Mouse (Mus musculus) testis, postnatal 14 days (tissue): ENCODE data around the gene Sds.

Experiments
- DNase-seq: peaks from one replicate; pipeline ENCODE4 v3.0.0; 2021; ENCODE audit warnings: low spot score

Gene Sds

DNA sequence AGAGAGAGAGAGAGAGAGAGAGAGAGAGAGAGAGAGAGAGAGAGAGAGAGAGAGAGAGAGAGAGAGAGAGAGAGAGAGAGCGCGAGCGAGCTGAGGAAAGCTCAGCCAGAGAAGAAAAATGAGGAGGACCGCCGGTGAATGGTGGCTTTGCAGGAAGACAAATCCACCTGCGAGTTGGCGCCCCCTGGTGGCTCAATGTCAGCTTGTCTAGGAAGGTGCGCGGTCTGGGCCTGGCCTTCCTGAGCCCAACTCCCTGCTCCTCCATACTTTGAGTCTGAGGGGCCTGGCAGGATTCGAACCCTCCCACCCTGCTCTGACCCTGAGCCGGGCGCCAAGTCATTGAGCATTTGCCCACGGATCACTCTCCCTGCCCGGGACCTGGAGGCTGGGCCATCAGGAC lies 35.6 kb upstream of the Sds start:
- peak; percentile 87 for DNase-seq

GRCm38 (mm10) chr5:120447305-120447704 lies 29.0 kb upstream of the Sds start:
- DNase-seq, result no peak

DNA sequence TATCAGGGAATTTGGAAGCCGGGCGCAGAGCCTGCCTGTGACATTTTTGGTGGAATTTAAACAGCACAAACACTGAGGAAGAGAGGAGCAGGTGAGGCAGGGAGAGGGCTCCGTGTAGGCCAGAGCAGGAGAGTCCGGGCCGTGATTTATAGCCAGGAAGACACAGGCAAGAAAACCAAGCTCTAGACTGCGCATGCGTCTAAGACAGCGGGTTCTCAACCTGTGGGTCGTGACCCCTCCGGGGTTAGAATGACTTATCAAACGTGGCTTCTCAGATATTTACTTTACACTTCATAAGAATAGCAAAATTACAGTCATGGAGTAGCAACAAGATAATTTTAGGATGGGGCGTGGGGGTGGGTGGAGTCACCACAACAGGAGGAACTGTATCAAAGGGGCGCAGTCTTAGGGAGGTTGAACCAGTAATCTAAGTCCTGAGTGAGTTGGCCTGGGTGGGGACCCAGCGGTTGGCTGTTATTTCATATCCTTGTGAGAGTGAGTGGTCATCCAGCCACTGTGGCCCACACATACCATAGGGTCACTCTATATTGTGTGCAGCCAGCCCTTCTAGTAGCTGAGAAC lies 21.5 kb upstream of the Sds start:
- DNase-seq, result no peak

GRCm38 (mm10) chr5:120456253-120456652 lies 20.1 kb upstream of the Sds start:
- DNase-seq, result no peak

DNA sequence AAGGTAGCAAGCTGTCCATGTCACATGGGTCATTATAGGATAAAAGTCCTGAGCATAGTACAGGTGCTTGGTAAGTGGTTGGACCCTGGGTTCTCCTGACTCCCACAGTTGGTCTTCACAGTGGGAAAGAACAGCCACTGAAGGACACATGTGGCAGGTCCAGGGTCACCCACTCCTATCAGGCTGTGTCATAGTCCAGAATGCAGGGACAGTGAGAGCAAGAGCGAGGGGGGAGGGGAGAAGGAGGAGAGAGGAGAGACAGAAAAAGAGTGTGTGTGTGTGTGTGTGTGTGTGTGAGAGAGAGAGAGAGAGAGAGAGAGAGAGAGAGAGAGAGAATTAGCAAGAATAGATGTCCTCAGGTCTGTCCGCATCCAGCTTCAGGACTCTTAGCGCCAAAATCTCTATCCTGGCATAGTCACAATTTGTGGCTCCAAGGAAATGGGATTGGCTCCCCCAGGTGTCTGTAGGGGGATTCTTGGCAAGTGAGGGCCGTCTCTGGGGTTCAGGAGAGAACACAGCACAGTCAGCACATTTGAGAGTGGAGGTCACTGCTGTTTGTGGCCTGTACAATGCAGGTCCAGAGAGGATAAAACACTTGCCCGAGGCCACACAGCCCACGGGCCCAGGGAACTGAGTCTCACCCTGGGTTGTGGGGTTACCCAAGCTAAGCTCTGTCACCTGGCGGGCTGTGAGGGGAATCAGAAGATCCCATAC lies 19.3 kb upstream of the Sds start:
- DNase-seq, result no peak

DNA sequence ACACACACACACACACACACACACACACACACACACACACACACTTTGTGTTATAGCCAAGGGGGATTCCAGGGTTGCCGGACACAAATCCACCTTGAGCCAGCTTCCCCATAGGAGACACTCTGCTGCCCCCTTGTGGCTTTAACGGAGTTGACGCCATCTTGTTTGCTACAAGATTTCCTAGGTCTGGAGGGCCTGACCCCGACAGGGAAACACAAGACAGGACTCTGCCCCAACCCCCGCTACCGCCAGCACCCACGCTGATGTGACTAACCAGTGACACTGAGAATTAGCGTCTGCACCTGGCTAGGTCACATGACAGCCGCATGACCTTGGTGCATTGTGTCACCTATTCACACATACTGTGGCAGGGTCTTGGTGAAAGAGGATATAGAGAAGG lies 18.7 kb upstream of the Sds start:
- DNase-seq, result peak; percentile 68

DNA sequence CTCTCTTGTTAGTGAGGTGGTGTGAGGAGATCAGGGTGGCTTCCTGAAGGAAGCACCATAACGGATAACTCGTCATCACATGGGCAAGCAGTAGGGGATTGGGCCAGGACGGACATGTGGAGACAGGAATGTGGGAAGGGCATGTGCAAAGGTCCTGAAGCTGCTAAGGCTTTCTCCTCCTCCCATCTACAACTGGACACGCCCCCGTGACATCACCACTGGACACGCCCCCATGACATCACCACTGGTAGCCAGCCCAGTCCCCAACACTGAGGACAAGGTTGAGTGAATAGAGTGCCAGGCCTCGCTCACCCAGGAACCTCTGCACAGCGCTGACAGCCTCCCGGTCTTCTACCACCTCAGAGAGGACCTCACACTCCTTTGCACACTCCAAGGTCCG lies 17.2 kb upstream of the Sds start:
- no peak for DNase-seq

- DNase-seq, result no peak
Measured at GRCm38 (mm10) chr5:120461902-120462301, 14.4 kb upstream of the Sds start.

DNA sequence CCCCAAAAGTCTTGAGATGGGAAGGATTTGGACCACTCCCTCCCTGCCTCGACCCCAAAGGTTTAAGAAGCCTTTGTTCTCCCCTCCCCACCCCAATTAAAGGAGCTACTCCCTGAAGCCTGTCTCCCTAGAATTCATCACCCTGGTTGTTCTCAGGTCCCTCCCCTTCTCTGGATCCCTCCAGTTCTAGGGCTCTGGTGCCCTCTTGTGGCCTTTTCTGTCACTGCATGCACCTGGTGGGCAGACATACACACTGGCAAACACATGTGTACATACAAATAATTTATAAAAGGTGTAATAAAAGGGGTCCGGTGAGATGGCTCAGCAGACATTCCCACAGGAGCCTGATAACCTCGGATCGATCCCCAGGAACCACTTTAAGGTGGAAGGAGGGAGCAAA lies 12.0 kb upstream of the Sds start:
- peak; percentile 31 for DNase-seq

GRCm38 (mm10) chr5:120465062-120465461 lies 11.3 kb upstream of the Sds start:
- peak; percentile 60 for DNase-seq

DNA sequence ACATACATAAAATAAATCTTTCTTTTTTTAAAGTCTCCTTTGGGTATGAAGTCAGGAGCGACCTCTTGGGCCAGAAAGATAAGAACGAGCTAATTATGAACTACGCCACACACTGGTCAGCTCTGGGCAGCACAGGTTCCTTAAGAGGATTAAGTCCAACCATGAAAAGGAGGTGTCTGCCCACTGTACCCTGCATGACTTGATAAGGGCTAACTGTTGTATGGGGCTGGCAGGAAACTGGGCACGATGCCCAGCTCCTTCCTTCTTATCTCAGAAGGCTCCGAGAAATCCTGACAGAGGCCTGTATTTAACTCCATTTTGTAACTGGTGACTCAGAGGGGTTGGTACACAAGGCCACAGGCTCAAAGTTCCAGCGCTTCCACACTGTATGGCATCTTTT lies 10.5 kb upstream of the Sds start:
- peak; percentile 82 for DNase-seq

DNA sequence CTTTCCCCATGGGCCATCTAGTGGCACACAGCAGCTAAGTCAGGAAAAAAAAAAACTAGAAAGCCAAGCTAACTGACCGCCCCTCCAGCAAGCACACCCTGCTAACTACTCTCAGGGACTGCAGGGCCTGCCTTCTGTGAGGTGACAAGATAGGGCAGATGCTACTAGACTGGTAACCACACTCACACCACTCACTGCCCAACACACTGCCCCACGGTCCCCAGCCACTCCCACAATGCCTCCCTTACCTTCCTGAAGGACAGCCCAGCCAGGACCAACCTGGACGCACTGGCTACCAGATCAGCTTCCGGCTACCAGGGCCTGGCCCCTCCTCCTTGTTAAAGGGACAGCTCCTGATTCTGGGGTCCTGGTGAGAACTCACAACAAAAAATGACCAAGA lies 9.3 kb upstream of the Sds start:
- DNase-seq, result peak; percentile 58

- DNase-seq, result no peak
Measured at GRCm38 (mm10) chr5:120468336-120468735, 8.0 kb upstream of the Sds start.

- no peak for DNase-seq
Measured at GRCm38 (mm10) chr5:120468830-120469229, 7.5 kb upstream of the Sds start.

DNA sequence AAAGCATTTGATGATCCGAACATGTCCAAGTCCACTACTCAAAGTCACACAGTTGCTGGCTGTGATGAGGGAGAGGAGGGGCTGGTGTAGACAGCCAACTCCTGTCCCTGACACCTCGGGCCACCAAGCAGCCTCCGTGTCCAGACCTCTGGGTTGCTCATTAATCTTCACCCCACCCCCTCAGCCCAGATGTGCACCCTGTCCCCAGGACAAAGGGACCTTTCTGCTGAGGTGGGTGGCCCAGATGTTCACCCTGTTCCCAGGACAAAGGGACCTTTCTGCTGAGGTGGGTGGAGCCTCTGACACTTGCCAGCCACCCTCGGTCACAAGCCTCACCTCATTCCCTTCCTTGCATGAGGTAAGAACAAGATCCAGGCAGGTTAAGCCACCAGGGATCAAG lies 4.8 kb upstream of the Sds start:
- DNase-seq, result peak; percentile 4

DNA sequence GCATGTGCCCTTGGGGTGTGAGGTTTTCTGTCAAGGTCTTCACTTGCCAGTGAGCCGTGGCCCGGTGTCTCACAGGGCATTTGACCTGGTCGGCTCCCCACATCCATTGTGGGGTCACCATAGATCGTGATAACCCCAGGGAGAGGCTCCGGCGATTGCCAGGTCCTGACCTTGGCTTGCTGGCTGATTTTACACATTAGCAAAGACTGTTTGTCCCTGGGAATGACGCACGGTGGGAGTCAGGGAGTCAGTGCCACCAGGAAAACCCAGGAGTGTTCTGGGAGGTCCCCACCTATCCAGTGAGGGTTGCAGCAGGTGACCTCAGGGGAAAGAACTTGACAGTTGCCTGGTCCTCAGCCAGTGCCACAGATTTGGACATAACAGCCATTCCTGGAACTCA lies 3.6 kb upstream of the Sds start, which contains the start of gene Sdsl:
Gene Sdsl (minus strand): TSS at position 41 of the 400 bp plus-strand sequence.
- peak; percentile 4 for DNase-seq

- no peak for DNase-seq
Measured at GRCm38 (mm10) chr5:120473361-120473760, 3.0 kb upstream of the Sds start.

GRCm38 (mm10) chr5:120475861-120476260 lies 465 bp upstream of the Sds start:
- DNase-seq, result no peak

DNA sequence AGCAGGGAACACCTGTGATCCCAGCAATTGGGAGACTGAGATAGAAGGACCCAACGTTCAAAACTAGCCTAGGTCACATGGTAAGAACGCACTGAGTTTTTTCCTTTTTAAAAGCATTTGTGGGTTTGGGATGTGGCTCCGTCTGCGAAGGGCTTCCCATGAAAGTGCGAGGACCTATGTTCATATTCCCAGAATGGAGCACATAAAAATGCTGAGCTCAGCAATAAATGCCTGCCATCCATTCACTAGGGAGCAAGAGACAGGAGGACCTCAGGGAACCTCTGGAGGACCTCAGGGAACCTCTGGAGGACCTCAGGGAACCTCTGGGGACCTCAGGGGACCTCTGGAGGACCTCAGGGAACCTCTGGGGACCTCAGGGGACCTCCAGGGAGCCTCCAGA lies 1.7 kb downstream of the Sds start:
- DNase-seq, result no peak

GRCm38 (mm10) chr5:120479538-120479937 lies 3.2 kb downstream of the Sds start:
- no peak for DNase-seq

- DNase-seq, result no peak
Measured at GRCm38 (mm10) chr5:120481205-120481604, 4.9 kb downstream of the Sds start.

GRCm38 (mm10) chr5:120483399-120483798 lies 7.1 kb downstream of the Sds start:
- no peak for DNase-seq

- no peak for DNase-seq
Measured at GRCm38 (mm10) chr5:120487844-120488243, 11.5 kb downstream of the Sds start.

GRCm38 (mm10) chr5:120490679-120491192 lies 14.4 kb downstream of the Sds start:
- peak; percentile 65 for DNase-seq
